Mouse (Mus musculus) midbrain, postnatal 0 days (tissue): ENCODE measurements around the gene Pced1b. TPM values are rescaled to one million over a fixed set of nuclear protein-coding genes. Genes with fewer than 3 reads are reported as not detected.

ENCODE experiments used
- ATAC-seq: fragments of 200-750 bp; cut with Nextera tagmentation; 2 replicates; pipeline ENCODE4 v1.8.0; 2017; ENCODE audit warnings: moderate number of reproducible peaks, mild to moderate bottlenecking, moderate TSS enrichment, moderate library complexity; ENCODE audit not compliant: low FRiP score
- DNase-seq: peaks from one replicate; pipeline ENCODE4 v3.0.0-alpha.2; 2015; ENCODE audit warnings: low spot score
- H3K27ac ChIP-seq: fragments of 300-500 bp; sonication (generic); 2 replicates; pipeline ENCODE4 v1.5.1; 2014; ENCODE audit warnings: low read depth, mild to moderate bottlenecking, low read length, mixed read lengths
- H3K27me3 ChIP-seq: fragments of 300-500 bp; sonication (generic); 2 replicates; pipeline ENCODE4 v1.6.1; 2014; ENCODE audit warnings: low read length, control low read depth, mixed read lengths; ENCODE audit not compliant: insufficient read depth
- H3K36me3 ChIP-seq: fragments of 300-500 bp; sonication (generic); 2 replicates; pipeline ENCODE4 v1.6.1; 2014; ENCODE audit warnings: low read length, control low read depth, mixed read lengths; ENCODE audit not compliant: insufficient read depth
- H3K4me1 ChIP-seq: fragments of 300-500 bp; sonication (generic); 2 replicates; pipeline ENCODE4 v1.6.1; 2014; ENCODE audit warnings: mild to moderate bottlenecking, control low read depth, antibody characterized with exemption, low read length, mixed read lengths; ENCODE audit not compliant: insufficient read depth
- H3K4me2 ChIP-seq: fragments of 300-500 bp; sonication (generic); 2 replicates; pipeline ENCODE4 v1.6.1; 2014; ENCODE audit warnings: low read depth, mild to moderate bottlenecking, low read length, mixed read lengths; ENCODE audit not compliant: poor library complexity, severe bottlenecking
- H3K4me3 ChIP-seq: fragments of 300-500 bp; sonication (generic); 2 replicates; pipeline ENCODE4 v1.5.1; 2014; ENCODE audit warnings: low read depth, mild to moderate bottlenecking, low read length, moderate library complexity
- H3K9ac ChIP-seq: fragments of 300-500 bp; sonication (generic); replicated peaks from 2 replicates; pipeline ENCODE4 v1.6.1; 2014; ENCODE audit warnings: mild to moderate bottlenecking, low read length, moderate library complexity, mixed read lengths; ENCODE audit not compliant: poor library complexity, severe bottlenecking
- H3K9me3 ChIP-seq: fragments of 300-500 bp; sonication (generic); 2 replicates; pipeline ENCODE4 v1.6.1; 2016; ENCODE audit warnings: low read length, control low read depth
- CTCF ChIP-seq: IDR thresholded peaks from 2 replicates; pipeline ENCODE4 v1.5.1; 2016; ENCODE audit warnings: antibody characterized with exemption, mild to moderate bottlenecking
- WGBS: fragments of 180-500 bp; shearing (Covaris S2); extraction: QIAGEN DNeasy Blood & Tissue Kit; methylation state at CpG from one replicate; pipeline ENCODE4 v1.1.7; 2014; 5-methylcytosine and 5-hydroxymethylcytosine counted together
- polyA plus RNA-seq: library from polyadenylated mRNA; unstranded; fragments of >200 nt; fragmentation: Nextera tagmentation; extraction: Ambion mirVana; gene quantifications from 2 replicates; pipeline ENCODE4 v1.2.1, GENCODE M21; 2015
- total RNA-seq: library from RNA; depleted of rRNA; stranded (reverse); fragments of >200 nt; gene quantifications from 2 replicates; pipeline ENCODE4 v1.2.3, GENCODE M21; 2014

Gene Pced1b
- total and polyA plus RNA-seq, 2 experiments from 2014 or later, result 7.0 to 10.4 TPM

DNA sequence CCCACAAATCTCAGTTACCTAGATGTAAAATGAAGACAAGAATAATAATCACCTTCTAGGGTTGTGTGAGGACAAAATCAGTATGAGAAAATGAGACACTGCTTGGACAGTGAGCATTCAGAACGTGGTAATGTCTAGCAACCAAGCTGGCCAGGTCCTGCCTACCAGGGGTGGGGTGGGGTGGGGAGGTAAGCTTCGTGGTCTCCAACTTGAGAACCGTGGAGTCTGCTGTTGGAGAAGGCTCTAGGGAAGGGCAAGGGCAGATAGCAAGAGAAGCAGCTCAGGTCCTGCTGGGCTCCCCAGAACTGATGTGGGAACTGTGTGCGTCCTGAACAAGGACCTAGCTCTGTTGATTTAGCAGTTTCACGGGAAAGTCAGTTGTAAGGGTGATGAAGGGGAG is 37.3 kb downstream of the Pced1b start:
- no peaks in the 10 kb centered on the region for H3K27me3 ChIP-seq
- no peak for ATAC-seq
- H3K4me2 ChIP-seq, result no peak overlapping the region
- no peak for DNase-seq
- H3K4me1 ChIP-seq, result 0 out of 2 replicates have a peak, but pooled peaks cover 3% of the 10 kb centered on the region
- no peak overlapping the region for H3K9ac ChIP-seq
- no peak for TF ChIP-seq CTCF
- no peak overlapping the region for H3K27ac ChIP-seq
- H3K36me3 ChIP-seq, result no peaks in the 10 kb centered on the region
- 85% methylated on average over 5 of the region's 5 CpGs for WGBS
- H3K4me3 ChIP-seq, result no peak overlapping the region
- H3K9me3 ChIP-seq, result no peaks in the 10 kb centered on the region

DNA sequence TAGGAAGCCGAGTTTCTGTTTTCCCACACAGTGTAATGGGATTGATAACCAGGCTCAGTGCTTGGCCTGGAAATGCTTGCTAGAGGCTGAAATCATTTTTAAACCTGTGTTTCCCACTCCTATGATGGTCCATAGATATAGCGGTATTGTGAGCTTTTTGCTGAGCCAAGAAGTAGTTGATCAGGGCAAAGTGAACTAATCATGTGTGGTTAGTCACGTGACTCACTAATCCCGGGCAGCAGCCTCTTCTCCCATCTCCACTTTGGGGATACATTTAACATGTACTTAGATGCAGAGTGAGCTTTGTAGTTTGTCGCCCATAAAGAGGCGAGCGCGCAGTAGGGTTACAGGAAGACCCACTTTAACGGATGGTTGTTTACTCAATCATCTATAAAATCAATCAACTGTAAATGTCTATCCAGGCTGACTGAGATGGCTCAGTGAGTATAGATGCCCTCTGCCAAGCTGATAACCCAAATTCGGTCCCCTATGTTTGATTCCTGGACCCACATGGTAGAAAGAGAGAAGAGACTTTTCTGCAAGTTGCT is 38.8 kb downstream of the Pced1b start:
- no peak overlapping the region for H3K27ac ChIP-seq
- no peaks in the 10 kb centered on the region for H3K27me3 ChIP-seq
- H3K36me3 ChIP-seq, result no peaks in the 10 kb centered on the region
- H3K9ac ChIP-seq, result no peak overlapping the region
- ATAC-seq, result no peak
- H3K4me3 ChIP-seq, result no peak overlapping the region
- DNase-seq, result no peak
- no peak overlapping the region for H3K4me2 ChIP-seq
- 92% methylated on average over 10 of the region's 10 CpGs for WGBS
- 0 out of 2 replicates have a peak, but pooled peaks cover 3% of the 10 kb centered on the region for H3K4me1 ChIP-seq
- H3K9me3 ChIP-seq, result no peaks in the 10 kb centered on the region
- no peak for TF ChIP-seq CTCF

DNA sequence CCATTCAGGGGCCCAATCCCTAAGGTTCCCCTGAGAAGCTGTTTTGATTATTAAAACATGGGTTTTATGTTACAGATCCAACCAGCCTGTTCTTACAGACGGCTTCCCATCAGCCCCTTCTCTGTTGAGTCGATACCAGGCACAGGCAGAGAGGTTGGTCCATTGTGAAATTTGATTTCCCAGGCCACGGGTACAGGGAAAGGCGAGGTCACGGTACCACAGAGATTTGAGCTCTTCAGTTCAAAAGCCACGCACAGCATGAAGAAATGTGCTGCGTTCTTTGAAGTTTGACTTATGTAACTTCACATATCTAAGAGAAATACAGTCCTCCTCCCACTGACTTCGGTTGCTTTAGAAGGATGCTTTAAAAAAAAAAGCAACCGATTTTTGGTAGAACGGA is 39.8 kb downstream of the Pced1b start:
- no peak for ATAC-seq
- Histone ChIP-seq H3K9ac (no peak overlapping the region), H3K36me3 (no peaks in the 10 kb centered on the region), H3K4me2 (no peak overlapping the region), H3K27me3 (no peaks in the 10 kb centered on the region), H3K4me1 (0 out of 2 replicates have a peak, but pooled peaks cover 3% of the 10 kb centered on the region), H3K27ac (no peak overlapping the region), H3K9me3 (no peaks in the 10 kb centered on the region), H3K4me3 (no peak overlapping the region)
- DNase-seq, result no peak
- 60% methylated on average over 10 of the region's 10 CpGs for WGBS
- TF ChIP-seq CTCF, result no peak

DNA sequence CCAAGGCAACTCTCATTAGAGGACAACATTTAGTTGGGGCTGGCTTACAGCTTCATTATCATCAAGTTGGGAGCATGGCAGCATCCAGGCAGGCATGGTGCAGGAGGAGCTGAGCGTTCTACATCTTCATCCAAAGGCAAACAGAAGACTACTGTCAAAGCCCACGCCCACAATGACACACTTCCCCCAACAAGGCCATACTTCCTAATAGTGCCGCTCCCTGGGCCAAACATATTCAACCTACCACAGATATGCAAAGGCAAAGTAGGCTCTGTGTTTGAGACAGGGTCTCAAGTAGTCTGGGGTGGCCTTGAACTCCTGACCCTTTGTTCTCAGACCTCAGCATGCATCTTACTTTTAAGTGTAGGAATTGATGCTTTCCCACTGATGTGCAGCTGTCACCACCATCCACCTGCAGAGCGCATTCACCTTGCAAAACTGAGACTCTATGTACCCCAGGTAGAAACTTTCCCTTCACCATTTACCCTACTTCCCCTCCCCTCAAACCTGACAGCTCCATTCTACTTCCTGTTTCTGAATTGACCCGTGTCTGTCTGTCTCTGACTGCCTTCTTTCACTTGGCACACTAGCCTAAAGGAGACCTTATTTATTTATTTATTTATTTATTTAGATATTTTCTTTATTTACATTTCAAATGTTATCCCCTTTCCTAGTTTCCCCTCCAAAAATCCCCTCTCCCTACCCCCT is 40.7 kb downstream of the Pced1b start:
- H3K27ac ChIP-seq, result no peak overlapping the region
- no peaks in the 10 kb centered on the region for H3K36me3 ChIP-seq
- ATAC-seq, result no peak
- H3K27me3 ChIP-seq, result no peaks in the 10 kb centered on the region
- WGBS, result 87% methylated on average over 5 of the region's 5 CpGs
- no peak overlapping the region for H3K4me3 ChIP-seq
- H3K4me1 ChIP-seq, result 0 out of 2 replicates have a peak, but pooled peaks cover under 1% of the 10 kb centered on the region
- DNase-seq, result no peak
- H3K4me2 ChIP-seq, result no peak overlapping the region
- H3K9ac ChIP-seq, result no peak overlapping the region
- no peak for TF ChIP-seq CTCF
- no peaks in the 10 kb centered on the region for H3K9me3 ChIP-seq

DNA sequence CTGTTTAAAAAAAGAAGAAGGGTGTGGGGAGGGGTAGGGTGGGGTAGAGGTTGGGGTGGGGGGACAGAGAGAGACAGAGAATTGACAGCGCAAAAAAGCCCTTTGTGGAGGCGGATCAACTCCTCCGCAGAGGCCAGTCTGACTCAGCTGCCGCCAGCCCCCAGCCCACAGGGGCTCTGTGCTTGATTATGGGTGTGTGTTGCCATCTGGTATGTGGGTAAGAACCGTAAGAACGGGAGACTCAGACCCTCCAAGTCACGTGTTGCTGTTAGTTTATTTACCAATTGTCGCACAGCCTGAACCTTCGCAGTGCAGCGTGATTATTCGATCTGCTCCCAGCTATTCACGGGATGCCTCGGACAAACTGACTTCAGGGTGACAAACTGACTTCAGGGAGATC is 41.8 kb downstream of the Pced1b start:
- no peak overlapping the region for H3K27ac ChIP-seq
- H3K36me3 ChIP-seq, result no peaks in the 10 kb centered on the region
- no peaks in the 10 kb centered on the region for H3K4me1 ChIP-seq
- ATAC-seq (no peak), DNase-seq (no peak)
- H3K27me3 ChIP-seq, result no peaks in the 10 kb centered on the region
- H3K9me3 ChIP-seq, result no peaks in the 10 kb centered on the region
- no peak overlapping the region for H3K4me2 ChIP-seq
- WGBS, result 76% methylated on average over 13 of the region's 13 CpGs
- TF ChIP-seq CTCF, result no peak
- no peak overlapping the region for H3K4me3 ChIP-seq
- no peak overlapping the region for H3K9ac ChIP-seq

DNA sequence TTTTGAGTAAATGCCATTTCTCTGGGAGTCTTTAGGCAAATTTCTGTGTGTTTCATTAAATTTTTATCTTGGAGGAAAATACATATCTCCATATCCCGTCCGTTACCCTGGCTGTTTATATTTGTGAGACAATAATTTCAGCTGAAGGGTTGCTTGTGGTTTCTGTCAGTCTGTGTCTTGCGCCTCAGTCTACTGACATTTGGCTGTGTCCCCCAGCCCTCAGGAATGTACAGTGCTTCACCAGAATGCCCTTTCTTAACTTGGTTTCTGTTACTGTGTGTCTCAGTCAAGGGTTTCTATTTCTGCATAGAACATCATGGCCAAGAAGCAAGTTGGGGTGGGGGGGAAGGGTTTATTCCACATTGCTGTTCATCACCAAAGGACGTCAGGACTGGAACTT is 42.3 kb downstream of the Pced1b start:
- H3K27me3 ChIP-seq, result no peaks in the 10 kb centered on the region
- no peaks in the 10 kb centered on the region for H3K9me3 ChIP-seq
- no peak overlapping the region for H3K27ac ChIP-seq
- ATAC-seq, result no peak
- H3K9ac ChIP-seq, result no peak overlapping the region
- no peak for DNase-seq
- no peak overlapping the region for H3K4me2 ChIP-seq
- no peaks in the 10 kb centered on the region for H3K36me3 ChIP-seq
- no peak overlapping the region for H3K4me3 ChIP-seq
- WGBS, result 86% methylated on average over 4 of the region's 4 CpGs
- H3K4me1 ChIP-seq, result no peaks in the 10 kb centered on the region
- TF ChIP-seq CTCF, result no peak
